Mouse (Mus musculus) MEL (cell line): ENCODE data around the gene Prrxl1. TPM values are rescaled to one million over a fixed set of nuclear protein-coding genes. Genes with fewer than 3 reads are reported as not detected.

Experiments used
- DNase-seq: peaks from one replicate; pipeline ENCODE4 v3.0.0; 2011; ENCODE audit warnings: low read depth, low spot score
- H3K27ac ChIP-seq: 2 replicates; pipeline ENCODE4 v1.5.1; 2012; ENCODE audit warnings: low read depth, mild to moderate bottlenecking, control low read depth, low read length, moderate library complexity; ENCODE audit not compliant: control insufficient read depth
- H3K27me3 ChIP-seq, 2 experiments: fragments of 150-350 bp in 1 of 2; sonication (generic) in 1 of 2; 2 replicates each; pipeline ENCODE4 v1.6.1; 2012; ENCODE audit warnings: low read length in 2 of 2, mild to moderate bottlenecking in 2 of 2, improper control_type of control experiment in 1 of 2, moderate library complexity in 1 of 2; ENCODE audit not compliant: insufficient read depth in 2 of 2, control insufficient read depth in 1 of 2
- H3K36me3 ChIP-seq, 2 experiments: 2 replicates each; pipeline ENCODE4 v1.6.1; 2012 to 2014; ENCODE audit warnings: low read length in 2 of 2, improper control_type of control experiment in 1 of 2, inconsistent platforms in 1 of 2, mild to moderate bottlenecking in 1 of 2; ENCODE audit not compliant: insufficient read depth in 2 of 2, control insufficient read depth in 1 of 2
- H3K4me1 ChIP-seq, 2 experiments: fragments of 150-350 bp in 1 of 2; sonication (generic) in 1 of 2; 2 replicates each; pipeline ENCODE4 v1.6.1; 2012; ENCODE audit warnings: low read length in 2 of 2, improper control_type of control experiment in 1 of 2, mild to moderate bottlenecking in 1 of 2; ENCODE audit not compliant: insufficient read depth in 2 of 2, control insufficient read depth in 1 of 2
- H3K4me3 ChIP-seq, 2 experiments: fragments of 150-350 bp in 1 of 2; sonication (generic) in 1 of 2; 2 replicates each; pipeline ENCODE4 v1.5.1; 2012; ENCODE audit warnings: low read depth in 2 of 2, low read length in 2 of 2, mild to moderate bottlenecking in 2 of 2, moderate library complexity in 2 of 2, control low read depth in 1 of 2, improper control_type of control experiment in 1 of 2; ENCODE audit not compliant: control insufficient read depth in 1 of 2, insufficient read depth in 1 of 2
- H3K79me2 ChIP-seq: 2 replicates; pipeline ENCODE4 v1.6.1; 2012; ENCODE audit warnings: mild to moderate bottlenecking, low read length, moderate library complexity; ENCODE audit not compliant: control insufficient read depth, poor library complexity, insufficient read depth
- H3K9ac ChIP-seq: 2 replicates; pipeline ENCODE4 v1.6.1; 2012; ENCODE audit warnings: low read depth, mild to moderate bottlenecking, control low read depth, low read length, moderate library complexity; ENCODE audit not compliant: control insufficient read depth, poor library complexity, severe bottlenecking
- H3K9me3 ChIP-seq: fragments of 150-350 bp; sonication (generic); replicated peaks from 2 replicates; pipeline ENCODE4 v1.6.1; 2012; ENCODE audit warnings: mild to moderate bottlenecking, low read length, improper control_type of control experiment, moderate library complexity; ENCODE audit not compliant: insufficient read depth
- BHLHE40 ChIP-seq: IDR thresholded peaks from 2 replicates; pipeline ENCODE4 v1.6.1; 2012; ENCODE audit warnings: low read depth, mild to moderate bottlenecking, inconsistent platforms, low read length, improper control_type of control experiment, borderline replicate concordance
- GATA1 ChIP-seq: IDR thresholded peaks from 2 replicates; pipeline ENCODE4 v1.6.1; 2011; ENCODE audit warnings: low read depth, low read length, improper control_type of control experiment
- HCFC1 ChIP-seq: IDR thresholded peaks from 2 replicates; pipeline ENCODE4 v1.6.1; 2012; ENCODE audit warnings: low read depth, mild to moderate bottlenecking, inconsistent platforms, low read length, improper control_type of control experiment, moderate library complexity
- JUND ChIP-seq: IDR thresholded peaks from 2 replicates; pipeline ENCODE4 v1.6.1; 2011; ENCODE audit warnings: low read depth, mild to moderate bottlenecking, improper control_type of control experiment, low read length
- KAT2A ChIP-seq: conservative IDR thresholded peaks from 2 replicates; pipeline ENCODE4 v1.6.1; 2012; ENCODE audit warnings: low read depth, low read length, improper control_type of control experiment, inconsistent platforms
- MXI1 ChIP-seq: IDR thresholded peaks from 2 replicates; pipeline ENCODE4 v1.6.1; 2011; ENCODE audit warnings: mild to moderate bottlenecking, low read depth, low read length, improper control_type of control experiment
- MYB ChIP-seq: IDR thresholded peaks from 2 replicates; pipeline ENCODE4 v1.6.1; 2011; ENCODE audit warnings: mild to moderate bottlenecking, low read depth, low read length, improper control_type of control experiment
- NELFE ChIP-seq: IDR thresholded peaks from 2 replicates; pipeline ENCODE4 v1.6.1; 2011; ENCODE audit warnings: low read depth, low read length, improper control_type of control experiment
- NRF1 ChIP-seq: IDR thresholded peaks from 2 replicates; pipeline ENCODE4 v1.6.1; 2014; ENCODE audit warnings: low read depth, mild to moderate bottlenecking, inconsistent platforms, low read length, improper control_type of control experiment, moderate library complexity; ENCODE audit not compliant: poor library complexity, insufficient read depth, severe bottlenecking
- POLR2AphosphoS2 ChIP-seq: IDR thresholded peaks from 2 replicates; pipeline ENCODE4 v1.6.1; 2011; ENCODE audit warnings: low read length, improper control_type of control experiment
- POLR2AphosphoS5 ChIP-seq: IDR thresholded peaks from 2 replicates; pipeline ENCODE4 v1.6.1; 2012; ENCODE audit warnings: low read depth, borderline replicate concordance, mild to moderate bottlenecking, inconsistent platforms, low read length, moderate library complexity, mixed read lengths
- SIN3A ChIP-seq: IDR thresholded peaks from 2 replicates; pipeline ENCODE4 v1.6.1; 2012; ENCODE audit warnings: low read length, improper control_type of control experiment, inconsistent platforms
- TBP ChIP-seq: IDR thresholded peaks from 2 replicates; pipeline ENCODE4 v1.8.0; 2011; ENCODE audit warnings: low read depth, low read length, improper control_type of control experiment
- UBTF ChIP-seq: IDR thresholded peaks from 2 replicates; pipeline ENCODE4 v1.6.1; 2012; ENCODE audit warnings: low read depth, mild to moderate bottlenecking, inconsistent platforms, low read length, improper control_type of control experiment, moderate library complexity, borderline replicate concordance; ENCODE audit not compliant: insufficient read depth
- USF1 ChIP-seq: IDR thresholded peaks from 2 replicates; pipeline ENCODE4 v1.6.1; 2014; ENCODE audit warnings: low read depth, mild to moderate bottlenecking, inconsistent platforms, low read length, improper control_type of control experiment, moderate library complexity
- ZC3H11A ChIP-seq: IDR thresholded peaks from 2 replicates; pipeline ENCODE4 v1.6.1; 2012; ENCODE audit warnings: low read depth, mild to moderate bottlenecking, inconsistent platforms, low read length, improper control_type of control experiment
- polyA plus RNA-seq, 2 experiments: library from polyadenylated mRNA; stranded (reverse) in 1 of 2; unstranded in 1 of 2; fragments of >175 nt in 1 of 2; fragments of >200 nt in 1 of 2; gene quantifications; 2 replicates each; pipeline versions ENCODE4 v1.2.1 to v1.2.4; 2012; ENCODE audit warnings: low replicate concordance in 2 of 2, low read depth in 1 of 2; ENCODE audit not compliant: insufficient read length in 2 of 2, insufficient read depth in 1 of 2, missing spikeins in 1 of 2
- total RNA-seq: library from RNA; depleted of rRNA; stranded (reverse); fragments of 300-350 nt; gene quantifications from 2 replicates; pipeline ENCODE4 v1.2.3, GENCODE M21; 2012

Prrxl1 gene
- total and polyA plus RNA-seq, 3 experiments = not detected

GRCm38 (mm10) chr14:32600110-32600509 is 903 bp downstream of the Prrxl1 start:
- no peak for TF ChIP-seq POLR2AphosphoS5
- Histone ChIP-seq H3K4me3 (no peak overlapping the region), H3K9ac (no peak overlapping the region), H3K27ac (no peak overlapping the region), H3K4me1 (no peaks in the 10 kb centered on the region), H3K27me3 (peaks cover 0 to 3% of the 10 kb centered on the region in 2 experiments; a peak in 2 of 4 replicates), H3K79me2 (no peaks in the 10 kb centered on the region), H3K9me3 (no peaks in the 10 kb centered on the region), H3K36me3 (no peaks in the 10 kb centered on the region)
- no peak for DNase-seq

- no peak for TF ChIP-seq MXI1
- TF ChIP-seq MYB = no peak
- TF ChIP-seq GATA1 = no peak
- TF ChIP-seq JUND = no peak
- no peak for TF ChIP-seq NRF1
- TF ChIP-seq ZC3H11A = no peak
- no peak for TF ChIP-seq KAT2A
- TF ChIP-seq USF1 = no peak
- TF ChIP-seq SIN3A = no peak
- TF ChIP-seq NELFE = no peak
- no peaks in the 10 kb centered on the region for H3K79me2 ChIP-seq
- DNase-seq = no peak
- no peak overlapping the region for H3K4me3 ChIP-seq
- no peak overlapping the region for H3K9ac ChIP-seq
- H3K27ac ChIP-seq = no peak overlapping the region
- H3K4me1 ChIP-seq = no peaks in the 10 kb centered on the region
- no peaks in the 10 kb centered on the region for H3K27me3 ChIP-seq
- no peaks in the 10 kb centered on the region for H3K36me3 ChIP-seq
- no peaks in the 10 kb centered on the region for H3K9me3 ChIP-seq
Observed at GRCm38 (mm10) chr14:32605508-32605907, 6.3 kb downstream of the Prrxl1 start.

GRCm38 (mm10) chr14:32606316-32606715 is 7.1 kb downstream of the Prrxl1 start:
- DNase-seq = no peak
- no peak overlapping the region for H3K4me3 ChIP-seq
- no peak for TF ChIP-seq MXI1
- no peak for TF ChIP-seq BHLHE40
- TF ChIP-seq UBTF = no peak
- no peak for TF ChIP-seq POLR2AphosphoS2
- no peak for TF ChIP-seq HCFC1
- TF ChIP-seq TBP = no peak
- no peaks in the 10 kb centered on the region for H3K27me3 ChIP-seq
- no peaks in the 10 kb centered on the region for H3K9me3 ChIP-seq
- H3K36me3 ChIP-seq = no peaks in the 10 kb centered on the region
- no peaks in the 10 kb centered on the region for H3K79me2 ChIP-seq
- no peak overlapping the region for H3K27ac ChIP-seq
- no peak overlapping the region for H3K9ac ChIP-seq
- H3K4me1 ChIP-seq = no peaks in the 10 kb centered on the region
